Mouse (Mus musculus): ENCODE measurements around the gene Utp20.
"Not testable (repeated sequence)": the region's sequence is repeated elsewhere in the genome, so short reads cannot be mapped to it uniquely, and the experiment has no call there.

Utp20 gene

GRCm38 (mm10) chr10:88826188-88826946 is at the start of gene Utp20:
Gene Utp20 (minus strand): TSS chr10:88826804.
- peak; percentile 87 for DNase-seq

DNA sequence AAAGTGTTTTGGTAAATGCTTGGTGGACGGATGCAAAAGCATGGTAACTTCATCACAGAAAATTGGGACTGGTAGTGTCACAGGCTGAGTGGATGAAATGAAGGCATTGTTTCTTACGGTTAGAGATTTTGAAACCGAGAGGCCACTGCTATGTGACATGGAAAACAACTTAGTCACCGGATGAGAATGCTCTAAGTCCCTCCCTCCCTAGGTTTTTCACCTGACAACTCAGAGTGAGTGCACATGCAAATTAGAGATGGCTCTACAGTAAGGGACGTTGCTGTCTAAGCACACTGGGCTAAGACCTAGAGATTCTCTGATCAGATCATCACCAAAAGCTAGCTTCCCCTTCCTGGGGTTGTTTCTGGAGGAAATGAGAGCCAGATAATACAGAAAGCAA is 48.3 kb upstream of the Utp20 start:
- DNase-seq: no peak

DNA sequence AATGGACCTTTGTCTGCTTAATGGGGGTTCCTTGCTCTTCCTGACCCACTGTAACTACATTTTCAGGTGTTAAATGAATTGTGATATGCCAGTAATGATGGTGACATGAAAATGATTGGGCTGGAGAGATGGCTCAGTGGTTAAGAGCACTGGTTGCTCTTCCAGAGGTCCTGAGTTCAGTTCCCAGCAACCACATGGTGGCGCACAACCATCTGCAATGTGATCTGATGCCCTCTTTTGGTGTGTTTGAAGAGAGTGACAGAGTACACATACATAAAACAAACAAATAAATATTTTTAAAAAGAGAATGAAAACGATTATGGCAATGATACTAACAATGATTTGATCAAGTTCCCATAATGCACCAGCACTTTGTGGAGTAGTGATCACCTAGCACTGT is 39.4 kb upstream of the Utp20 start:
- DNase-seq: no peak

DNA sequence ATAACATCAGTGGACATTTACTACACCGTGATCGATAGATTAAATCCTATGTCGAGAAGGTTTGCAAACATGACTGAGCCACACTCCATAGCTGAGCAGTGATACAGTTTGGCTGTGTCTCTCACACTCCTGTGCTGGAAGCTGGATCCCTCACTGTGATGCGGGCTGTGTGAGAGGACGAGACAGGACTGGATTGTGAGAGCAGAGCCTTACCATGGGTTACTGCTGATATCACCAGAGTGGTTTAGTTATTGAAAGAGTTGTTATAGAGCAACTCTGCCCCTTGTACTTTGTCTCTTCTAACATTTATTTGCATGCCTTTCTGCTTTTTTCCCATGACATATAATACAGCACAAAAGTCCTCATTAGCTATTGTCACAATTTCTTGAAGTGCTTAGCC is 35.7 kb upstream of the Utp20 start:
- peak; percentile 25 for DNase-seq

DNA sequence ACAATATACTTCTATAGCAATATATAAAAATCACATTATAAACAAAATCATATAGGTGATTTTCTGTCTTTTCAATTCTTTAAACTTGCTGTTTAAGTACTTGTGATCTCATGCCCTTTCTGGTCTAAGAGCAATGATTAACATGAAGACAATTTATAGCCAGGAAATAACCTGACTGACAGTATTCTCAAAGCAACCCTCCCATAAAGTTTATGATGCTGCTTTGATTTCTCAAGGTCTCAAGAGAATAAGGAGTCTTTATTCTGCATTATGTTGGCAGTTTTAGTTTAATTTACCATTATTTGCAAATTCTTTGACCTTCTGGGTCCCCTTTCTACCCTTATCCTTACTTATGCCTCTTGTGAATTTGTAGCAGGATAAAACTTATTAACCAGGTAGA is 34.8 kb upstream of the Utp20 start:
- DNase-seq: no peak

DNA sequence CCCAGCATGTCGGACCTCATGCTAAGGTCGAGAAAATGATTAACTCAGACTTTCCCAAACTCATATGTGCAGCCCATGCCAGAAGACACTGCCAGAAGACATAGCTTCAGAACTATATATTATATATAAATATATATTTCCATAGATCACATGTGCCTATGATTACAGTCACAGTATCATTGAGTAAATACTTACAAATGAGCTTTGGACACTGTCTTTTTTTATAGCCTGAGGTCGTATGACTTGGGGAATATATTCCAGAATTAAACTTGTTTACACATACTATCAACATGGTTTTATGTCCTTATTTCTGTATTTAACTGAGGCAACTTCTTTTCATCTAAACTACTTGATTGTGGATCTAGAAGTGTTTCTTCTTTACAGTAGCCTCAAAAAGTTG is 34.3 kb upstream of the Utp20 start:
- DNase-seq: no peak

GRCm38 (mm10) chr10:88853326-88853725 is 26.7 kb upstream of the Utp20 start:
- peak; percentile 4 for DNase-seq

GRCm38 (mm10) chr10:88849976-88850375 is 23.4 kb upstream of the Utp20 start:
- no peak for DNase-seq

- peak; percentile 21 for DNase-seq
Measured at GRCm38 (mm10) chr10:88848876-88849476, 22.4 kb upstream of the Utp20 start.

DNA sequence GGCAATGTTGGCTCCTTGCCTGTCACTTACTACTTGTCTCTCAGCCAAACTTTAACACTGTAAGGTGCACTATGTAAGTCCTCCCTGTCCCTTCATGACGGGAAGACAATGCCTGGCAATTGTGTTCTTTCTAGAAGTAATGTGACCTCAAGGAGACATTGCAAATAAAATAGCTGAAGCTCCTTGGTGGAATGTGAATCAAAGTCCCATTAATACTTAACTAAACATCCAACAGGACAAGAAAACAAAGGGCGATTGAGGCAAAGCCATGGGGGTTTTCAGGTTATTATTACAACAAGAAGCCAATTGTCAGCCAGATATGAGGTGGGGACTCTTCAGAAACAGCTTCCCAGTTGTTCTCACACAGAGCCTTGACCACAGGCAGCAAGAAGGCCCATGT is 7.6 kb upstream of the Utp20 start:
- DNase-seq: peak; percentile 24

- no peak for DNase-seq
Measured at GRCm38 (mm10) chr10:88828361-88828760, 1.8 kb upstream of the Utp20 start.

DNA sequence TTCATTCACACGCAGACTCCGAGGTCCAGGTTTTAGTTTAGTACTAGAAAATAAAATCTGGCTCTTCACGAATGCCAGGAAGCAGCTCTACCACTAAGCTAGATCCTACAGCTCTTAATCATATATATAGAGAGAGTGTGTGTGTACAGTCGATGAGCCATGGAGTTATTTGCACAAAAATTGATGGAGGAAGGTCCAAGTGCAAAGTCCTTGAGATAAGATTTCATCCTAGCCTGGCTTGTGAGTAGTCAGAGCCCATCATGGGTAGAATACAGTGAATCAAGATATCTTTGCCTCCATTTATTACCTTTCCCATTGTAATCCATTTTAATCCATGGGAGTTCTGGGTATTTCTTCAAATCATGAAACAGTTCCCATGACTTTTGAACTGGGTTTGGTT is 992 bp upstream of the Utp20 start:
- DNase-seq: no peak

GRCm38 (mm10) chr10:88826947-88827306 is 323 bp upstream of the Utp20 start:
- DNase-seq: not testable (repeated sequence)

DNA sequence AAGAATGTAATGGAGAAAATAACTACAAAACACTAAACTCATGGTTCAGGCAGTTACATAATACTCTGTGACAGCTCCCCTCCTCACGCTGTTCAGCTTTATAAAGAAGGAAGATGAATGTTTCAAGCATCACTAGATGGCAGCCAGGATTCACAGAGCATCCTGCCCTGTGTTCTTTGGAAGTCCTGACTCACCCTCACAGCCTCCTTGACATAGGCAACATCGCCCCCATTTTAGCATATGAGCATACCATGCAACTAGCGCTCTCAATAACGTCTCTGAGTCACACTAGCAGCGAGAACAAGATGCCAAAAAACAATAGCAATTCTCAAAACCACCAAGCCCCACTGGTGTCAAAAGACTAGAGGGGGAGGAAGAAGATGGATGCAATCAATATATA is 9.3 kb downstream of the Utp20 start:
- no peak for DNase-seq

DNA sequence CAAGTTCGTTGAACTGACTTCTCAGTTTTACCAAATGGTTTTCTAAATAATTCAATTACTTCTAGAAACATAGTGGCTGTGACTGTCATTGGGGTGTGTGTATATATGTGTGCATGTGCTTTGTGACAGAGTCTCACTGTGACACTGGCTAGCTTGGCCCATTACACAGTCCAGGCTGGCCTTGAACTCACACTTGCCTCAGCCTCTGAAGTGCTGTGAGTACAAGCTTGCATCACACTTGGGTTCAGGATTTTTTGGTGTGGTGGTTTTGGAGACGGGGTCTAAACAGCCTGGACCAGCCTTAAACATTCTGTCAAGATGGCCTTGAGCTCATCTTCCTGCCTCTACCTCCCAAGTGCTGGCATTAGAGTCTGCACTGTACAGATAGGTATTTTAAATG is 11.3 kb downstream of the Utp20 start:
- no peak for DNase-seq

DNA sequence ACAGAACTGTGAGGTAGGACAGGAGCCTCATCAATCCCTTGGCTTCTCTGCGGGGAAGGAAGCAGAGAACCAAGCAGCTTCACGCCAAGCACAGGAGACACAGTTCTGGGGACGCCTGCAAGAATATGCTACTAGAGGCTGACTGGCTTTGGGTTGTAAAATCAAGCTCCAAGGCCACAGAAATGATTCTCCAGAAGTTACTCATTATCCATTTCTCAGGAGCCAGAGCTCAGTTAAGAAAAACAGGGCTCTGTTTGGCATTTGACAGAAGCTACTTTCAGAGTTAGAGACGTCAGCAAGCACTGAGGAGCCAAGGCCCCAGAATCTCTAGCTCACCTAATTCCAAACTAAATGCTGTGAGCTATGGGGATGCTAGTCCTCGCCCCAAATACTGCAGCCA is 14.9 kb downstream of the Utp20 start:
- peak; percentile 44 for DNase-seq

DNA sequence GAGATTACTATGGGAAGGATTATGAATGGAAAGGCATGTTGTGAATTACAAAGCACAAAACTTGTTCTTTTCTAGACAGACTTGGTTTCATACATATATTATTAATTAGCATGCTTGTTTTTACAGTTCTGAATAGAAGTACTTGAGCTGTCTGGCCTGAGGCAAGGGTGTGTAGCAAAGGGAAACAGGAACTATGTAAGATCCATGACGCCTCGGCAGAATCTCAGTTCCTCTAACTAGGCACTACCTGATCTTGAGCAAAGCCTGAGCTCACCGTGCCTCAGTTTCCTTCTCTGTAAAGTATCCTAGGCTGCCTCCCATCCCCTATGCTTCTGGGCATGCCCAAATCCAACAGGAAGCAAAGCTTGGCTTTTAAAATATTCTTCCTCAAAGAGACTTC is 24.4 kb downstream of the Utp20 start:
- DNase-seq: no peak

- DNase-seq: no peak
Measured at GRCm38 (mm10) chr10:88799381-88799780, 27.2 kb downstream of the Utp20 start.

- DNase-seq: no peak
Measured at GRCm38 (mm10) chr10:88797452-88797851, 29.2 kb downstream of the Utp20 start.

- no peak for DNase-seq
Measured at GRCm38 (mm10) chr10:88796939-88797338, 29.7 kb downstream of the Utp20 start.

GRCm38 (mm10) chr10:88795226-88795625 is 31.4 kb downstream of the Utp20 start:
- DNase-seq: no peak

GRCm38 (mm10) chr10:88794606-88795005 is 32.0 kb downstream of the Utp20 start:
- DNase-seq: peak; percentile 44

DNA sequence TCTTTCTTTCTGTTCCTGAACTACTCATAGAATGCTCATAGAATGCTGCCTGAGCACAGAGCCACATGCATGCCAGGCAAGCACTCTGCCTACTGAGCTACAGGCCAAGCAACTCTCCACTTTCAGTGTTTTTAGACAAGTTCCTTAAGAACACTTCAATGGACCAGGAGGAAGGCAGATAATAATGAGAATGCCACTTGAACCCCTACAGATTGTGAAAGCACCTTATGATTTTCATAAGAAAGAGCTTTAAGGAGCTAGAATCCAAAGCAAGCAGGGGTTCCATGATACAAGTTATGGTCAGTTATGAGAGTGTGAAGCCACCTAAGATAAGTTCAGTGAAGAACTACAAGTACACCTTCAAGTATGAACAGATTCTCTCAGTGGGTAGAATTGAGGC is 32.9 kb downstream of the Utp20 start:
- no peak for DNase-seq

GRCm38 (mm10) chr10:88784513-88784931 is 42.1 kb downstream of the Utp20 start:
- peak; percentile 64 for DNase-seq

GRCm38 (mm10) chr10:88783941-88784340 is 42.7 kb downstream of the Utp20 start:
- peak; percentile 43 for DNase-seq

Data from kidney, postnatal 14 days (tissue).